Mouse (Mus musculus): ENCODE data around the gene Pnldc1. TPM values are rescaled to one million over a fixed set of nuclear protein-coding genes. Genes with fewer than 3 reads are reported as not detected.
"Not testable (repeated sequence)": the region's sequence is repeated elsewhere in the genome, so short reads cannot be mapped to it uniquely, and the experiment has no call there.

The Pnldc1 gene
- polyA plus RNA-seq, 1 experiment, result 2.1 TPM

DNA sequence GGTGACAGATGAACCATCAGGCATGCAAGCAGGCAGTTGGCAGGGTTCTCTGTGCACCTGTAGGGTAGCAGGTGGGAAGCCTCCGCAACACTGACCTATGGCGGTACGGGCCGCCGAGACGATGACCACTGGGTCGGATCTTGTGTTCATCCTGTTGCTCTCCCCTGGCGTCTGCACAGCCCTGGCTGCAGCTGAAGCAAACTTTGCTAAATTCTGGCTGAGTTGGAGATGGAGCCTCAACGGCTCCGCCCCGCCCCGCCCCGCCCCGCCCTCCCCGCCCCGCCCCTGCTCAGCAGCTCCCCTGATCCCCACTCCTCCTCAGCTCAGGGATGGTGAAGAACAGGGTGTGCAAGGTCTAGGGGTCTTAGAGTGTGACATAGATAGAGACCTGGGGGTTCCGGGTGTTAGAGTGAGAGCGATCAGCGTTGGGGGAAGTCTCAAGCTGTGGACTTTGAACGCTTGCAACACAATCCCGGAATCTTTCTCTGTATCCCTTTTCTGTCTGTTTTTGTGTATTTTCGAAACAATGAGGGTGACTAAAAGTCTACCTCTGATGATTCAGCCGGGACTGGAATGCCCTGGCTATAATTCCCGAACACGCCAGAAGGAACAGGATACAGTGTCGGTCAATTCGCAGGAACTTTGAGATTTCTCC, 30.2 kb upstream of the Pnldc1 start, which contains the start of gene Acat3:
Gene Acat3, minus strand, starts transcription at position 450 of the 655 bp plus-strand sequence.
- peaks cover 14% of the 10 kb centered on the region; the same call in 1 of the 2 replicates for H3K4me1 ChIP-seq (ENCODE audit: control insufficient read depth, insufficient read depth, low read length)
- no peaks in the 10 kb centered on the region for H3K27me3 ChIP-seq (replicated peaks; ENCODE audit: control insufficient read depth, insufficient read depth, low read length)
- TF ChIP-seq CTCF (conservative IDR thresholded peaks at IDR 0.05; ENCODE audit: insufficient read depth, insufficient read length, low read depth, low read length) (no peak), POLR2A (IDR thresholded peaks at IDR 0.05; ENCODE audit: low read depth, low read length) (peak; percentile 30)
- H3K36me3 ChIP-seq (ENCODE audit: control insufficient read depth, insufficient read depth, low read length), result peaks cover 2% of the 10 kb centered on the region; the same call in 1 of the 2 replicates
- 0 out of 2 replicates have a peak within 1 kb of the TSS, but pooled peaks have one; percentile 21 for H3K27ac ChIP-seq (ENCODE audit: insufficient read depth, low read depth, low read length)
- peak within 1 kb of the TSS; percentile 60 for H3K4me3 ChIP-seq (ENCODE audit: insufficient read depth, low read depth, low read length)
- 2% methylated on average over 27 of the region's 27 CpGs for WGBS
- DNase-seq, result peak; percentile 53

GRCm38 (mm10) chr17:12939377-12940148, 29.5 kb upstream of the Pnldc1 start:
- Histone ChIP-seq H3K4me1 (ENCODE audit: control insufficient read depth, insufficient read depth, low read length) (peaks cover 17% of the 10 kb centered on the region; the same call in 1 of the 2 replicates), H3K27ac (ENCODE audit: insufficient read depth, low read depth, low read length) (0 out of 2 replicates have a peak overlapping the region, but pooled peaks have one; percentile 21), H3K4me3 (ENCODE audit: insufficient read depth, low read depth, low read length) (peak overlapping the region; percentile 60)
- not testable (repeated sequence) for H3K36me3 ChIP-seq (ENCODE audit: control insufficient read depth, insufficient read depth, low read length); DNase-seq; H3K27me3 ChIP-seq (replicated peaks; ENCODE audit: control insufficient read depth, insufficient read depth, low read length)
- 47% methylated on average over 5 of the region's 12 CpGs for WGBS

GRCm38 (mm10) chr17:12938077-12938476, 28.0 kb upstream of the Pnldc1 start:
- WGBS, result 73% methylated on average over 2 of the region's 2 CpGs
- no peak for TF ChIP-seq CTCF (conservative IDR thresholded peaks at IDR 0.05; ENCODE audit: insufficient read depth, insufficient read length, low read depth, low read length)
- TF ChIP-seq POLR2A (IDR thresholded peaks at IDR 0.05; ENCODE audit: low read depth, low read length), result no peak
- H3K27ac ChIP-seq (ENCODE audit: insufficient read depth, low read depth, low read length), result no peak overlapping the region
- no peak for DNase-seq
- peaks cover 1% of the 10 kb centered on the region; the same call in 1 of the 2 replicates for H3K36me3 ChIP-seq (ENCODE audit: control insufficient read depth, insufficient read depth, low read length)
- peaks cover 17% of the 10 kb centered on the region; the same call in 1 of the 2 replicates for H3K4me1 ChIP-seq (ENCODE audit: control insufficient read depth, insufficient read depth, low read length)
- H3K4me3 ChIP-seq (ENCODE audit: insufficient read depth, low read depth, low read length), result no peak overlapping the region
- H3K27me3 ChIP-seq (replicated peaks; ENCODE audit: control insufficient read depth, insufficient read depth, low read length), result no peaks in the 10 kb centered on the region

GRCm38 (mm10) chr17:12937412-12937970, 27.5 kb upstream of the Pnldc1 start:
- WGBS, result 74% methylated on average over 2 of the region's 2 CpGs

GRCm38 (mm10) chr17:12935719-12936118, 25.7 kb upstream of the Pnldc1 start:
- TF ChIP-seq POLR2A (IDR thresholded peaks at IDR 0.05; ENCODE audit: low read depth, low read length), result no peak
- 28% methylated on average over 4 of the region's 4 CpGs for WGBS
- H3K4me1 ChIP-seq (ENCODE audit: control insufficient read depth, insufficient read depth, low read length), result peaks cover 14% of the 10 kb centered on the region; the same call in 1 of the 2 replicates
- H3K36me3 ChIP-seq (ENCODE audit: control insufficient read depth, insufficient read depth, low read length), result no peaks in the 10 kb centered on the region
- H3K4me3 ChIP-seq (ENCODE audit: insufficient read depth, low read depth, low read length), result no peak overlapping the region
- peak overlapping the region; percentile 89 for H3K27ac ChIP-seq (ENCODE audit: insufficient read depth, low read depth, low read length)
- peak; percentile 74 for DNase-seq
- no peaks in the 10 kb centered on the region for H3K27me3 ChIP-seq (replicated peaks; ENCODE audit: control insufficient read depth, insufficient read depth, low read length)

More at GRCm38 (mm10) chr17:12937412-12937970, 27.5 kb upstream of the Pnldc1 start:
- H3K27ac ChIP-seq (ENCODE audit: insufficient read depth, low read depth, low read length), result no peak overlapping the region
- DNase-seq, result no peak
- TF ChIP-seq CTCF (conservative IDR thresholded peaks at IDR 0.05; ENCODE audit: insufficient read depth, insufficient read length, low read depth, low read length), result no peak
- no peak for TF ChIP-seq POLR2A (IDR thresholded peaks at IDR 0.05; ENCODE audit: low read depth, low read length)
- H3K36me3 ChIP-seq (ENCODE audit: control insufficient read depth, insufficient read depth, low read length), result no peaks in the 10 kb centered on the region
- no peak overlapping the region for H3K4me3 ChIP-seq (ENCODE audit: insufficient read depth, low read depth, low read length)
- H3K4me1 ChIP-seq (ENCODE audit: control insufficient read depth, insufficient read depth, low read length), result peaks cover 17% of the 10 kb centered on the region; the same call in 1 of the 2 replicates
- no peaks in the 10 kb centered on the region for H3K27me3 ChIP-seq (replicated peaks; ENCODE audit: control insufficient read depth, insufficient read depth, low read length)

DNA sequence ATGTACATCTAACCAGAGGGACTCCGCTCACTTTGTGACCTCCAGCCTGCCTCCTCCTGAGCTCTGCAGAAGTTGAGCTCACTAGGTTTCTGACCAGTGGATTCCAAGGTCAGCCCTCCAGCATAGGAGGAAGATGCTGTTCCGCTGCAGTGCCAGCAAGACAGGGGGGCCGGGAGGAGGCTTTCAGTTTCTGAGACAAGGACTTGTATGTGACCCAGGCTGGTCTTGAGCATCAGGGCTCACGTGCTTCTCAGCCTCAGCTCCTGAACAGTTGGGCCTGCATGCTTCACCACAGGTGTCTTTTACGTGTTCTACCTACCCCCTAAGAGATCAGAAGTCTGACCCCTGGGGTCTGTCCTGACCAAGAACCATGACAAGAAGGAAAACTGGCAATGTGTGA, 21.5 kb upstream of the Pnldc1 start:
- H3K27ac ChIP-seq (ENCODE audit: insufficient read depth, low read depth, low read length), result not testable (repeated sequence)
- 76% methylated on average over 5 of the region's 5 CpGs for WGBS

GRCm38 (mm10) chr17:12925703-12926180, 15.7 kb upstream of the Pnldc1 start:
- WGBS, result 84% methylated on average over 8 of the region's 8 CpGs
- no peak overlapping the region for H3K4me3 ChIP-seq (ENCODE audit: insufficient read depth, low read depth, low read length)

More for the DNA sequence above, 21.5 kb upstream of the Pnldc1 start:
- DNase-seq; H3K27me3 ChIP-seq (replicated peaks; ENCODE audit: control insufficient read depth, insufficient read depth, low read length); H3K4me3 ChIP-seq (ENCODE audit: insufficient read depth, low read depth, low read length); H3K36me3 ChIP-seq (ENCODE audit: control insufficient read depth, insufficient read depth, low read length): not testable (repeated sequence)
- H3K4me1 ChIP-seq (ENCODE audit: control insufficient read depth, insufficient read depth, low read length), result peaks cover 11% of the 10 kb centered on the region; the same call in 1 of the 2 replicates

More at GRCm38 (mm10) chr17:12925703-12926180, 15.7 kb upstream of the Pnldc1 start:
- Histone ChIP-seq H3K27me3 (replicated peaks; ENCODE audit: control insufficient read depth, insufficient read depth, low read length) (no peaks in the 10 kb centered on the region), H3K27ac (ENCODE audit: insufficient read depth, low read depth, low read length) (no peak overlapping the region), H3K36me3 (ENCODE audit: control insufficient read depth, insufficient read depth, low read length) (peaks cover 17% of the 10 kb centered on the region), H3K4me1 (ENCODE audit: control insufficient read depth, insufficient read depth, low read length) (no peaks in the 10 kb centered on the region)
- peak; percentile 38 for DNase-seq
- TF ChIP-seq POLR2A (IDR thresholded peaks at IDR 0.05; ENCODE audit: low read depth, low read length) (no peak), CTCF (conservative IDR thresholded peaks at IDR 0.05; ENCODE audit: insufficient read depth, insufficient read length, low read depth, low read length) (no peak)
